Mouse (Mus musculus): ENCODE results near the gene Gpnmb. TPM values are rescaled to one million over a fixed set of nuclear protein-coding genes. Genes with fewer than 3 reads are reported as not detected.

Gene Gpnmb
- polyA plus RNA-seq, 1 experiment from 2014 or later, result 1.2 TPM

DNA sequence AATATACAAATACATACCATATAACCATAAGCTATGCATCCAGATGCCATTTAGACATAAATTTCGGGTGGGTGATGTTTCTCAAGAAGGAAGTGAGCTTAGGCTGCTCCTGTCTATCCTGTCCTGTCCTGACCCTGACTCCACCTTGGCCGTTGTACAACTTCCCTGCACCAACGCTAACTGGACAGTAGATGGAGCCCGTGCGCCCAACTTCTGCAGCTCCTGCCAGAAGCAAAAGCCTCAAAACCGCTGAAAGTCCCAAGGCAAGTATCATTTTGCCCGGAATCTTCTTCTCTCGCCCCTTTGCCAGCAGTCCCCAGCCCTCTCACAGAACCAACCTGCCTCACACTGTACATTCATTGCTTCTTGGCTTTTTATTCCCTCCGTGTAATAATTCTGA, 28.4 kb upstream of the Gpnmb start:
- 0 out of 2 replicates have a peak, but pooled peaks have one; percentile 22 for ATAC-seq
- H3K9ac ChIP-seq (ENCODE audit: low read depth, low read length), result no peak overlapping the region

DNA sequence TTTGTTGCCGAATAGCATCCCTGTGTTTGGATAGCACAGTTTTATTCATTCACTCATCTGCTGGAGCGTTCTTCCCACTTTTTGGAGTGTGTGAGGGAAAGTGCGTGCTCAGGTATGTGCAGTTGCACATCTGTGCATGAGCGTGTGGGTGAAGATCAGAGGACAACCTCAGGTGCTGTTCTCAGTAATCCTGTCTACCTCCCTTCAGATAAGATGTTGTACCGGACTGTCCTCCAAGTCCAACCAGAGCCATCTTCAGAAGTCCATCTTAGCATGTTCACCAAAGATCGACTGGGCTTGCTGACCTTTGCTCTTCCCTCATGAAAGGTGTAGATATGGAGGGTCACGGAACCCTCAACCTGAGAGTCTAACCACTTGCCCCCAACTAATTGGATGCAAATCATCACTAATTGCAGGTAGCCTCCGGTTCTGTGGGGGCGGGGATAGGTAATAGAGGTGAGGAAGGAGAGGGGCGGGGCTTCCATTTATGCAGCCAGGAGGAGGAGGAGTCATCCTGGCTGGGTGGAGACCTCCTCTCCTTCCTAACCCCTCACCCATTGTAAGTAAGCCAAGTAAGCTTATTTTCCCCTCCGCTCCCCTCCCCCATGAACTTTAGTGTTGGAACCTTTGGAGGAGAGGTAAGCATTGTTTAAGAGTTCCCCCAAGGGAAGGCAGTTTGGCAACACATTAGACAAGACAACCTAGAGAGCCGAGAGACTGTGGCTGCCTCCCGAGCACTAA, 27.8 kb upstream of the Gpnmb start:
- Histone ChIP-seq H3K4me2 (replicated peaks; ENCODE audit: low read depth) (peak overlapping the region; percentile 68), H3K4me3 (ENCODE audit: low read depth, low read length) (peak overlapping the region; percentile 43), H3K36me3 (ENCODE audit: control insufficient read depth, insufficient read depth) (no peaks in the 10 kb centered on the region), H3K27ac (ENCODE audit: low read depth, low read length) (no peak overlapping the region), H3K9ac (ENCODE audit: low read depth, low read length) (no peak overlapping the region), H3K4me1 (replicated peaks; ENCODE audit: control insufficient read depth, insufficient read depth, low read length) (no peaks in the 10 kb centered on the region; the same call in 1 of the 2 replicates), H3K9me3 (ENCODE audit: control insufficient read depth) (no peaks in the 10 kb centered on the region), H3K27me3 (replicated peaks; ENCODE audit: control insufficient read depth, insufficient read depth, low read length) (no peaks in the 10 kb centered on the region)
- peak; percentile 33; the same call in 1 of the 2 replicates for ATAC-seq
- WGBS, result 17% methylated on average over 13 of the region's 13 CpGs
- no peak for TF ChIP-seq CTCF (IDR thresholded peaks at IDR 0.05; ENCODE audit: low read depth)

More for the DNA sequence above, 28.4 kb upstream of the Gpnmb start:
- WGBS, result 2% methylated on average over 9 of the region's 9 CpGs
- Histone ChIP-seq H3K27ac (ENCODE audit: low read depth, low read length) (no peak overlapping the region), H3K27me3 (replicated peaks; ENCODE audit: control insufficient read depth, insufficient read depth, low read length) (no peaks in the 10 kb centered on the region), H3K4me1 (replicated peaks; ENCODE audit: control insufficient read depth, insufficient read depth, low read length) (no peaks in the 10 kb centered on the region; the same call in 1 of the 2 replicates), H3K36me3 (ENCODE audit: control insufficient read depth, insufficient read depth) (no peaks in the 10 kb centered on the region), H3K4me3 (ENCODE audit: low read depth, low read length) (peak overlapping the region; percentile 43), H3K9me3 (ENCODE audit: control insufficient read depth) (no peaks in the 10 kb centered on the region), H3K4me2 (replicated peaks; ENCODE audit: low read depth) (peak overlapping the region; percentile 68)
- TF ChIP-seq CTCF (IDR thresholded peaks at IDR 0.05; ENCODE audit: low read depth), result peak; percentile 94

DNA sequence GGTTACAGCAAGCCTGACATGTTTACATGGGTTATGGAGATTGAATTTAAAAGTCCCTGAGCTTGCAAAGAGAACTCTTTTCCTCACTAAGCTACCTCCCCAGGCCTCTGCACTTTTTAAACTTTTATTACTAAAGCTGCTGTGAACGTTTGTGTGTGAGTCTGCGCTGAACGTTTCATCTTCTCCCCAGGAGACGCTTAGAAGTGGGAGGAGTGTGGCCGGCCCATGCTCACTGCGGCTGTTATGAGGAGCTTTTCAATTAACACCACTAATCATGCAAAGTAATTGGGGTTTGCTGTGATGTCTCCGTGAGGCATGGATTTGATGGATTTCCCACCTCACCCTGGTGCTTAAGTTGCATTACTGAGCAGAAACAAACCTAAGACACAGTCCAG, 27.2 kb upstream of the Gpnmb start:
- H3K27ac ChIP-seq (ENCODE audit: low read depth, low read length), result no peak overlapping the region
- no peaks in the 10 kb centered on the region for H3K36me3 ChIP-seq (ENCODE audit: control insufficient read depth, insufficient read depth)
- H3K4me1 ChIP-seq (replicated peaks; ENCODE audit: control insufficient read depth, insufficient read depth, low read length), result no peaks in the 10 kb centered on the region; the same call in 1 of the 2 replicates
- H3K4me2 ChIP-seq (replicated peaks; ENCODE audit: low read depth), result peak overlapping the region; percentile 68
- H3K27me3 ChIP-seq (replicated peaks; ENCODE audit: control insufficient read depth, insufficient read depth, low read length), result no peaks in the 10 kb centered on the region
- ATAC-seq, result no peak
- no peak for TF ChIP-seq CTCF (IDR thresholded peaks at IDR 0.05; ENCODE audit: low read depth)
- WGBS, result 34% methylated on average over 7 of the region's 7 CpGs
- H3K9ac ChIP-seq (ENCODE audit: low read depth, low read length), result no peak overlapping the region
- no peak overlapping the region for H3K4me3 ChIP-seq (ENCODE audit: low read depth, low read length)
- H3K9me3 ChIP-seq (ENCODE audit: control insufficient read depth), result no peaks in the 10 kb centered on the region

DNA sequence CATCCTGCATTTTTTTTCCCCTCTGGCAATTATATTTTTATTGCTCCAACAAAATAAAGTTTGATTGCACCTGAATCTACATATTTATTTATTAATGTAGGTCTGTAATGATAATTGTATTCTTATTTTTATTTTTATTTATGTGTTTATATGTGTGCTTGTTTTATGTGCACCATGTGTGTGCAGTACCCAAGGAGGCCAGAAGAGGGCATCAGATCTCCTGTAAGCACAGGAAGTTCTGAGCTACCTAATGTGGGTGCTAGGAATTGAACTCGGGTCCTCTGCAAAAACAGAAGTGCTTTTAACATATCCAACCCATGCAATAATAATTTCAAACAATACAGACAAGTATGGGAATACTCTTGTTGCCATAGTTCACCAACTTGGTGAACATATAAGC, 26.7 kb upstream of the Gpnmb start:
- Histone ChIP-seq H3K27me3 (replicated peaks; ENCODE audit: control insufficient read depth, insufficient read depth, low read length) (no peaks in the 10 kb centered on the region), H3K4me1 (replicated peaks; ENCODE audit: control insufficient read depth, insufficient read depth, low read length) (no peaks in the 10 kb centered on the region; the same call in 1 of the 2 replicates), H3K9ac (ENCODE audit: low read depth, low read length) (no peak overlapping the region), H3K4me2 (replicated peaks; ENCODE audit: low read depth) (no peak overlapping the region), H3K36me3 (ENCODE audit: control insufficient read depth, insufficient read depth) (no peaks in the 10 kb centered on the region), H3K4me3 (ENCODE audit: low read depth, low read length) (no peak overlapping the region), H3K9me3 (ENCODE audit: control insufficient read depth) (no peaks in the 10 kb centered on the region), H3K27ac (ENCODE audit: low read depth, low read length) (no peak overlapping the region)
- TF ChIP-seq CTCF (IDR thresholded peaks at IDR 0.05; ENCODE audit: low read depth), result peak; percentile 49; the same call in 1 of the 2 replicates
- no peak for ATAC-seq
- WGBS, result 90% methylated on average over 1 of the region's 1 CpGs

DNA sequence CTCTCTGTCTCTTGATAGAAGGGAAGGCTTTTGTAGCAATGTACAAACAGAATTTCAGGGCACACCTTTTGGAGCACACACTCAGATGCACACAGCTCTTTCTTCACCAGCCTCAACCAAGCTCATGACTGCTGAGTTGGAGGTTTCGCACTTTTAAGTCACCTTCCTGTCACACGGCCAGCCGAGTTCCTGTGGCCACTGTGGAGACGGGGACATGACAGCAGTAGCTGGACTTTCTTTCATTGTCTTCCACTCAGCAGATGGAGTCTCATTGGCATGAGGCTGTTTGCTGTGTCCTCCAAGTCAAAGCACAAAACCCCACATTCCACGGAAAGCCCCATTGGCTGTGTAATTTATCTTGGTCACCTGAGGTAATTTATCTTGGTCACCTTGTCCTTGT, 25.2 kb upstream of the Gpnmb start:
- H3K27ac ChIP-seq (ENCODE audit: low read depth, low read length), result no peak overlapping the region
- no peak for TF ChIP-seq CTCF (IDR thresholded peaks at IDR 0.05; ENCODE audit: low read depth)
- no peaks in the 10 kb centered on the region for H3K9me3 ChIP-seq (ENCODE audit: control insufficient read depth)
- H3K4me3 ChIP-seq (ENCODE audit: low read depth, low read length), result no peak overlapping the region
- 71% methylated on average over 5 of the region's 5 CpGs for WGBS
- no peak for ATAC-seq
- H3K27me3 ChIP-seq (replicated peaks; ENCODE audit: control insufficient read depth, insufficient read depth, low read length), result no peaks in the 10 kb centered on the region
- no peaks in the 10 kb centered on the region; the same call in 1 of the 2 replicates for H3K4me1 ChIP-seq (replicated peaks; ENCODE audit: control insufficient read depth, insufficient read depth, low read length)
- no peaks in the 10 kb centered on the region for H3K36me3 ChIP-seq (ENCODE audit: control insufficient read depth, insufficient read depth)
- H3K9ac ChIP-seq (ENCODE audit: low read depth, low read length), result no peak overlapping the region
- no peak overlapping the region for H3K4me2 ChIP-seq (replicated peaks; ENCODE audit: low read depth)

DNA sequence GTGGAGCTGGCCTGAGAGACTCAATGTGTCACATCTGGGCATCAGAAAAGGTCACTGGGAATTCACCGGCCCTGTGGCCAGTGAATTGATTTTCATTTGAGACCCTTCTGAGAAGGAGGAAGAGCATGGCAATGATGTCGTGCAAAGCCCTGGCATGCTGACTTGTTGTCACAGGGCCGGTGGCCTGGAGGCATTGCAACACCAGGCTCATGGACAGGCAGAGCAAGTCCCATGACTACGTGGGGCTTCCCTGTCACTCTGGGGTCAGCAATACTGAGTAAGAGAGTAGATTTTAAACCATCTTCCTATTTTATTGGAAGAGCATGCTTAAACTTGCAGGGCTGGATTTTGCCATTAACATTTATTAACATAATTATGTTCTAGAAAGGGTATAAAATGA, 23.3 kb upstream of the Gpnmb start:
- Histone ChIP-seq H3K27me3 (replicated peaks; ENCODE audit: control insufficient read depth, insufficient read depth, low read length) (no peaks in the 10 kb centered on the region), H3K4me3 (ENCODE audit: low read depth, low read length) (no peak overlapping the region), H3K9ac (ENCODE audit: low read depth, low read length) (no peak overlapping the region), H3K36me3 (ENCODE audit: control insufficient read depth, insufficient read depth) (no peaks in the 10 kb centered on the region), H3K9me3 (ENCODE audit: control insufficient read depth) (no peaks in the 10 kb centered on the region), H3K4me1 (replicated peaks; ENCODE audit: control insufficient read depth, insufficient read depth, low read length) (no peaks in the 10 kb centered on the region; the same call in 1 of the 2 replicates), H3K27ac (ENCODE audit: low read depth, low read length) (no peak overlapping the region), H3K4me2 (replicated peaks; ENCODE audit: low read depth) (no peak overlapping the region)
- TF ChIP-seq CTCF (IDR thresholded peaks at IDR 0.05; ENCODE audit: low read depth), result no peak
- WGBS, result 74% methylated on average over 4 of the region's 4 CpGs
- no peak for ATAC-seq

Data from intestine, postnatal 0 days (tissue).